Mouse (Mus musculus) left cerebral cortex, postnatal 4 days (tissue): Measurements from ENCODE around the gene B3galt4. TPM values are rescaled to one million over a fixed set of nuclear protein-coding genes. Genes with fewer than 3 reads are reported as not detected.
A peak's percentile ranks its signal among the peaks of the same experiment; 100 is the strongest.
"Not testable (repeated sequence)": the region's sequence is repeated elsewhere in the genome, so short reads cannot be mapped to it uniquely, and the experiment has no call there.

ENCODE experiments used
- DNase-seq: peaks from one replicate; pipeline ENCODE4 v3.0.0-alpha.2; 2022
- intact Hi-C: fragments of 180-260 bp; cut with DNase I; formaldehyde crosslinking; loops from one replicate; pipeline ENCODE4 v1.15.1; 2025
- total RNA-seq, 2 experiments: library from RNA; stranded (reverse); gene quantifications; 2 replicates each; pipeline ENCODE4 v1.2.3; 2021

Gene B3galt4
- total RNA-seq, 2 experiments from 2014 or later, result 6.6 to 6.8 TPM

- intact Hi-C loops, result no loop called here
- DNase-seq, result no peak
Observed at GRCm38 (mm10) chr17:33910346-33911051, 40.8 kb downstream of the B3galt4 start.

- DNase-seq, result no peak
- intact Hi-C loops, result no loop called here
Observed at GRCm38 (mm10) chr17:33909869-33910250, 41.4 kb downstream of the B3galt4 start.

GRCm38 (mm10) chr17:33909077-33909868 is 42.0 kb downstream of the B3galt4 start, which contains the start of gene Daxx:
Daxx (plus strand) TSS chr17:33909414.
- intact Hi-C loops, result no loop called here
- peak; percentile 99 for DNase-seq

GRCm38 (mm10) chr17:33908331-33909076 is 42.8 kb downstream of the B3galt4 start:
- intact Hi-C loops, result no loop called here
- DNase-seq, result peak; percentile 66

- DNase-seq, intact Hi-C loops: not testable (repeated sequence)
Observed at GRCm38 (mm10) chr17:33904835-33905234, 46.5 kb downstream of the B3galt4 start, which contains the start of gene Platr17. Platr17 (plus strand) TSS chr17:33905135.

- intact Hi-C loops, DNase-seq: not testable (repeated sequence)
Observed at GRCm38 (mm10) chr17:33903911-33904651, 47.2 kb downstream of the B3galt4 start.

GRCm38 (mm10) chr17:33902491-33902890 is 48.8 kb downstream of the B3galt4 start:
- intact Hi-C loops, result no loop called here
- no peak for DNase-seq

GRCm38 (mm10) chr17:33902079-33902478 is 49.2 kb downstream of the B3galt4 start:
- intact Hi-C loops, result no loop called here
- no peak for DNase-seq

GRCm38 (mm10) chr17:33901653-33902052 is 49.6 kb downstream of the B3galt4 start:
- intact Hi-C loops, result no loop called here

GRCm38 (mm10) chr17:33900989-33901314 is 50.3 kb downstream of the B3galt4 start:
- no peak for DNase-seq
- intact Hi-C loops, result no loop called here

More at GRCm38 (mm10) chr17:33901653-33902052, 49.6 kb downstream of the B3galt4 start:
- no peak for DNase-seq

- intact Hi-C loops, result no loop called here
- DNase-seq, result no peak
Observed at GRCm38 (mm10) chr17:33900281-33900988, 50.9 kb downstream of the B3galt4 start.

Other genes with a start within 250 kb of the B3galt4 start
- 10 to 100 TPM; 66.9 to 73.5 TPM for gene March2, start 232.8 kb downstream of the B3galt4 start, total RNA-seq
- gene Rab11b, start 191.0 kb downstream of the B3galt4 start, total RNA-seq, result 100 to 1,000 TPM; 361 to 382 TPM
- 10 to 100 TPM in 1 of 2 experiments, 1 to 10 TPM in 1; 9.7 to 10.8 TPM for gene Angptl4, start 169.7 kb downstream of the B3galt4 start, total RNA-seq
- 10 to 100 TPM; 38.6 to 44.1 TPM for gene Kank3, start 141.0 kb downstream of the B3galt4 start, total RNA-seq
- gene Rps28, start 126.9 kb downstream of the B3galt4 start, total RNA-seq, result 1,000 to 10,000 TPM; 1,155 to 1,182 TPM
- 100 to 1,000 TPM; 214 to 232 TPM for gene Ndufa7, start 126.9 kb downstream of the B3galt4 start, total RNA-seq
- gene Cd320, start 108.4 kb downstream of the B3galt4 start, total RNA-seq, result 10 to 100 TPM; 21.6 to 25.4 TPM
- not detected for gene Gm7029, start 77.7 kb downstream of the B3galt4 start, total RNA-seq
- 1 to 10 TPM; 7.7 to 9.4 TPM for gene Kifc1, start 60.8 kb downstream of the B3galt4 start, total RNA-seq
- not detected for gene Platr17, start 46.4 kb downstream of the B3galt4 start, total RNA-seq
- 10 to 100 TPM; 37.6 to 39.2 TPM for gene Daxx, start 42.1 kb downstream of the B3galt4 start, total RNA-seq
- 10 to 100 TPM; 45.5 to 56.6 TPM for gene Tapbp, start 35.6 kb downstream of the B3galt4 start, total RNA-seq
- gene Zbtb22, start 35.6 kb downstream of the B3galt4 start, total RNA-seq, result 10 to 100 TPM; 33.2 to 36.8 TPM
- gene Rgl2, start 21.9 kb downstream of the B3galt4 start, total RNA-seq, result 10 to 100 TPM; 74.1 to 75.5 TPM
- gene Pfdn6, start 11.1 kb downstream of the B3galt4 start, total RNA-seq, result 10 to 100 TPM; 90.5 to 96.1 TPM
- 10 to 100 TPM; 30.1 to 36.6 TPM for gene Wdr46, start 10.8 kb downstream of the B3galt4 start, total RNA-seq
- gene Vps52, start 4.3 kb upstream of the B3galt4 start, total RNA-seq, result 10 to 100 TPM; 72.2 to 72.6 TPM
- 100 to 1,000 TPM; 557 to 591 TPM for gene Rps18, start 4.5 kb upstream of the B3galt4 start, total RNA-seq
- 10 to 100 TPM in 1 of 2 experiments, 1 to 10 TPM in 1; 8.2 to 13.8 TPM for gene H2-K1, start 48.9 kb upstream of the B3galt4 start, total RNA-seq
- gene Ring1, start 73.2 kb upstream of the B3galt4 start, total RNA-seq, result 10 to 100 TPM; 23.6 to 28.2 TPM
- gene H2-Ke6, start 76.6 kb upstream of the B3galt4 start, total RNA-seq, result 10 to 100 TPM; 41.6 to 45.2 TPM
- gene Slc39a7, start 80.2 kb upstream of the B3galt4 start, total RNA-seq, result 10 to 100 TPM; 96.3 to 98.7 TPM
- gene Rxrb, start 80.3 kb upstream of the B3galt4 start, total RNA-seq, result 10 to 100 TPM; 80.7 to 84.9 TPM
- gene Col11a2, start 87.9 kb upstream of the B3galt4 start, total RNA-seq, result 1 to 10 TPM; 6.8 to 9.8 TPM
- not detected for gene H2-Oa, start 140.9 kb upstream of the B3galt4 start, total RNA-seq
- gene H2-DMa, start 168.1 kb upstream of the B3galt4 start, total RNA-seq, result 10 to 100 TPM; 19.5 to 20.5 TPM
- gene Brd2, start 171.1 kb upstream of the B3galt4 start, total RNA-seq, result 100 to 1,000 TPM; 247 to 267 TPM
- under 1 TPM; 0.34 to 0.40 TPM for gene H2-DMb2, start 191.8 kb upstream of the B3galt4 start, total RNA-seq
- under 1 TPM; 0.46 to 0.97 TPM for gene H2-DMb1, start 201.6 kb upstream of the B3galt4 start, total RNA-seq
- 1 to 10 TPM; 2.2 to 3.6 TPM for gene Tap1, start 236.1 kb upstream of the B3galt4 start, total RNA-seq
- 1 to 10 TPM in 1 of 2 experiments, under 1 TPM in 1; 0.77 to 1.1 TPM for gene Psmb9, start 236.3 kb upstream of the B3galt4 start, total RNA-seq
- 1 to 10 TPM; 1.3 to 1.9 TPM for gene Psmb8, start 246.2 kb upstream of the B3galt4 start, total RNA-seq